ENCODE assay signal across 16 mouse cellular contexts in genomic region chr13:103841287-103842201, GRCm38 (mm10).
A peak's percentile ranks its signal among the peaks of the same experiment; 100 is the strongest.
DNase-seq lines count a peak whose midpoint lies in the region; ATAC-seq and TF ChIP-seq lines count a peak whose summit lies in the region.
"Had no signal": no experiment of that assay in that cellular context is flagged by ENCODE, and none has a peak within 500 bp of the region (broad histone marks: within the 10 kb centered on the region; RNA-seq: fewer than 3 reads in every experiment).

No protein-coding gene starts in this region.

- H3K36me3 ChIP-seq in heart, embryonic 13.5 days: peaks cover 76% of the 10 kb centered on the region
- peaks cover 7% of the 10 kb centered on the region for H3K36me3 ChIP-seq in liver, embryonic 14.5 days (replicated peaks; ENCODE audit: control insufficient read depth, insufficient read depth, low read depth)

- DNase-seq in heart, postnatal 36 days: no peak
- DNase-seq in 3T3-L1 (ENCODE audit: low read depth, low spot score): peak; percentile 29
- no peak for DNase-seq in liver, embryonic 14.5 days (ENCODE audit: low read depth in 3 of 3, low spot score in 3 of 3)
- DNase-seq in thymus, postnatal 36 days: no peak
- DNase-seq in spleen, postnatal 10 days (ENCODE audit: low spot score in 2 of 2): no peak
- DNase-seq: cerebellum, adult 9-11 months; gastrocnemius, postnatal 14 days; layer of hippocampus, adult 9-11 months; left cerebral cortex, postnatal 4 days; lung, adult 2 months had no signal

- TF ChIP-seq EP300 in liver, embryonic 14.5 days (IDR thresholded peaks at IDR 0.05; ENCODE audit: low read depth): no peak

- H3K27ac ChIP-seq in heart, embryonic 13.5 days (replicated peaks): peak overlapping the region; percentile 65
- H3K27ac ChIP-seq in bone marrow macrophage, adult 2 months (ENCODE audit: insufficient read depth, low read depth, low read length): peak overlapping the region; percentile 68
- no peak overlapping the region for H3K27ac ChIP-seq in liver, embryonic 14.5 days
- H3K27ac ChIP-seq: hindbrain, embryonic 13.5 days had no signal

- no peak for TF ChIP-seq CTCF in bone marrow macrophage, adult 2 months (IDR thresholded peaks at IDR 0.05; ENCODE audit: low read depth, low read length)
- no peak for TF ChIP-seq CTCF in liver, embryonic 14.5 days (IDR thresholded peaks at IDR 0.05; ENCODE audit: low read depth)

- no peaks in the 10 kb centered on the region for H3K9me3 ChIP-seq in heart, embryonic 13.5 days
- H3K9me3 ChIP-seq in liver, embryonic 14.5 days (ENCODE audit: control insufficient read depth, low read length): no peaks in the 10 kb centered on the region
- H3K9me3 ChIP-seq: hindbrain, embryonic 13.5 days had no signal

- no peak overlapping the region for H3K4me3 ChIP-seq in heart, embryonic 13.5 days
- H3K4me3 ChIP-seq in bone marrow macrophage, adult 2 months (ENCODE audit: insufficient read depth, low read length): no peak overlapping the region
- no peak overlapping the region for H3K4me3 ChIP-seq in liver, embryonic 14.5 days (ENCODE audit: insufficient read depth in 1 of 2, low read depth in 2 of 2, low read length in 2 of 2)
- H3K4me3 ChIP-seq: hindbrain, embryonic 13.5 days had no signal

- no peaks in the 10 kb centered on the region for H3K27me3 ChIP-seq in heart, embryonic 13.5 days (replicated peaks)
- no peaks in the 10 kb centered on the region for H3K27me3 ChIP-seq in liver, embryonic 14.5 days (ENCODE audit: control insufficient read depth, insufficient read depth, low read length)
- H3K27me3 ChIP-seq: hindbrain, embryonic 13.5 days had no signal

- 0 out of 2 replicates have a peak, but pooled peaks cover 5% of the 10 kb centered on the region for H3K4me1 ChIP-seq in heart, embryonic 13.5 days
- peaks cover 19% of the 10 kb centered on the region for H3K4me1 ChIP-seq in bone marrow macrophage, adult 2 months (ENCODE audit: control insufficient read depth, insufficient read depth, low read length)
- no peaks in the 10 kb centered on the region for H3K4me1 ChIP-seq in liver, embryonic 14.5 days (replicated peaks; ENCODE audit: control insufficient read depth in 2 of 2, insufficient read depth in 2 of 2, low read length in 1 of 2)
- H3K4me1 ChIP-seq: hindbrain, embryonic 13.5 days had no signal

- 73% methylated on average over 5 of the region's 5 CpGs for WGBS in heart, embryonic 13.5 days
- WGBS in liver, embryonic 14.5 days (ENCODE audit: insufficient replicate concordance): 59% methylated on average over 5 of the region's 5 CpGs

- no peak overlapping the region for H3K4me2 ChIP-seq in heart, embryonic 13.5 days
- H3K4me2 ChIP-seq in liver, embryonic 14.5 days (ENCODE audit: low read depth): no peak overlapping the region
- H3K4me2 ChIP-seq: hindbrain, embryonic 13.5 days; midbrain, embryonic 11.5 days had no signal

- no peak for TF ChIP-seq POLR2A in bone marrow macrophage, adult 2 months (IDR thresholded peaks at IDR 0.05; ENCODE audit: borderline replicate concordance, low read depth, low read length)

- no peak for ATAC-seq in heart, embryonic 13.5 days (ENCODE audit: extremely low read depth, insufficient number of reproducible peaks, low FRiP score, low TSS enrichment)
- ATAC-seq in liver, embryonic 14.5 days (ENCODE audit: insufficient read depth): peak; percentile 26; the same call in 1 of the 2 replicates
- ATAC-seq in erythroid progenitor cell, adult 5-6 weeks (replicated peaks; ENCODE audit: low FRiP score, poor library complexity, severe bottlenecking): no peak
- ATAC-seq: forebrain, embryonic 14.5 days had no signal

- H3K9ac ChIP-seq in heart, embryonic 13.5 days: no peak overlapping the region
- no peak overlapping the region for H3K9ac ChIP-seq in liver, embryonic 14.5 days (replicated peaks)
- H3K9ac ChIP-seq: hindbrain, embryonic 13.5 days had no signal

- intact Hi-C loops in heart, postnatal 36 days (cut with DNase I): no loop called here
